Mouse (Mus musculus): ENCODE results near the gene Plxnb2. TPM values are rescaled to one million over a fixed set of nuclear protein-coding genes. Genes with fewer than 3 reads are reported as not detected.

Plxnb2 gene
- total and polyA plus RNA-seq, 3 experiments: 0.17 to 0.19 TPM; not detected in 1

DNA sequence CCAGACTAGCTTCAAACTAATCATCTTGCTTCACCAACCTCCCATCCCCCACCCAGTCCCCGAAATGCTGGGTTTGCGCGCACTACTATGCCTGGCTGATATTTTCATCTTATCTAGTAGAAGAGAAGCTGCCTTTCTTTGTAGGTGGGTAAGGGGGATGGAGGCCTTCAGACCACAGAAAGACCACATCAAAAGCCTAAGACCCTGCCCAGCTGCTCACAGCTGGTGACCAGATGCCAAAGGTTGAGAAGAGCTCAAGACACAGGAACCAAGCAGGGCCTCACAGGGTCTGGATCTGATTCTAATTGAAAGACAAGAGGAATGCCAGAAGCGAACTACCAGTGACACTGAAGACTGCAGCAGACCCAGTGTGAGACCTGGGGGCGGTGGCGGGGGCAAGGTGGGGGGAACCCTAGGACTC lies 14.7 kb upstream of the Plxnb2 start:
- H3K27ac ChIP-seq (ENCODE audit: control insufficient read depth, low read depth, low read length): peak overlapping the region; percentile 94
- H3K79me2 ChIP-seq (ENCODE audit: control insufficient read depth, insufficient read depth, low read length, poor library complexity): peaks cover 10% of the 10 kb centered on the region; the same call in 1 of the 2 replicates
- peak overlapping the region; percentile 100 for H3K9ac ChIP-seq (ENCODE audit: control insufficient read depth, low read depth, low read length, poor library complexity, severe bottlenecking)
- H3K36me3 ChIP-seq (ENCODE audit: control insufficient read depth in 1 of 2, insufficient read depth in 2 of 2, low read length in 2 of 2): peaks cover 0 to 10% of the 10 kb centered on the region in 2 experiments; a peak in 2 of 4 replicates
- TF ChIP-seq ETS1 (IDR thresholded peaks at IDR 0.05; ENCODE audit: low read depth, low read length) (no peak), RCOR1 (IDR thresholded peaks at IDR 0.05; ENCODE audit: low read depth, low read length) (no peak), SIN3A (IDR thresholded peaks at IDR 0.05; ENCODE audit: low read length) (peak; percentile 47; the same call in 1 of the 2 replicates), BHLHE40 (IDR thresholded peaks at IDR 0.05; ENCODE audit: borderline replicate concordance, low read depth, low read length) (0 out of 2 replicates have a peak, but pooled peaks have one; percentile 20), E2F4 (IDR thresholded peaks at IDR 0.05; ENCODE audit: borderline replicate concordance, low read depth, low read length) (no peak), TCF12 (IDR thresholded peaks at IDR 0.05; ENCODE audit: low read depth, low read length) (0 out of 2 replicates have a peak, but pooled peaks have one; percentile 4), MAFK (IDR thresholded peaks at IDR 0.05; ENCODE audit: borderline replicate concordance, low read depth, low read length) (no peak), RAD21 (IDR thresholded peaks at IDR 0.05; ENCODE audit: low read depth, low read length) (no peak), USF1 (IDR thresholded peaks at IDR 0.05; ENCODE audit: low read depth, low read length) (no peak), GATA1 (IDR thresholded peaks at IDR 0.05; ENCODE audit: low read depth, low read length) (peak; percentile 18; the same call in 1 of the 2 replicates), CHD2 (IDR thresholded peaks at IDR 0.05; ENCODE audit: low read length) (peak; percentile 57; the same call in 1 of the 2 replicates), USF2 (IDR thresholded peaks at IDR 0.05; ENCODE audit: borderline replicate concordance in 1 of 2, insufficient read depth in 1 of 2, low read depth in 1 of 2, low read length in 2 of 2) (no peak), MAZ (IDR thresholded peaks at IDR 0.05; ENCODE audit: low read depth, low read length) (0 out of 2 replicates have a peak, but pooled peaks have one; percentile 38)
- H3K9me3 ChIP-seq (replicated peaks; ENCODE audit: insufficient read depth, low read length): no peaks in the 10 kb centered on the region
- no peaks in the 10 kb centered on the region for H3K27me3 ChIP-seq (ENCODE audit: control insufficient read depth in 1 of 2, insufficient read depth in 2 of 2, low read length in 2 of 2)
- peak overlapping the region; percentile 73 to 99 for H3K4me3 ChIP-seq (ENCODE audit: control insufficient read depth in 1 of 2, insufficient read depth in 1 of 2, low read depth in 2 of 2, low read length in 2 of 2)
- H3K4me1 ChIP-seq (ENCODE audit: control insufficient read depth in 1 of 2, insufficient read depth in 2 of 2, low read length in 2 of 2): peaks cover 0 to 13% of the 10 kb centered on the region in 2 experiments; a peak in 2 of 4 replicates
- peak; percentile 55 for DNase-seq (ENCODE audit: low read depth, low spot score)

DNA sequence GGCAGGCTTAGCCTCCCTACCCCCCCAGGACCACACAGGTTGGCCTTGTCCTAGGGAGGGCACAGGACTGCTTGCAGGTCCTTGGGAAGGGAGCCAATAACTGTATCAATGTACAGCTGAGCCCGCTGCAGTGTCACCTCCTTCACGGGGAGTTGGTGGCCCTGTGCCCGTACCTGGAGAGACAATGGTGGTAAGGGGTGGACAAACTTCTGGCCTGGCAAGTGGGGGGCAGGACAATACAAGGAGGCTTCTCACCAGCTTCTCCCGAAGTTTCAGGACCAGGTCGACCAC lies 4.3 kb upstream of the Plxnb2 start:
- no peak for TF ChIP-seq RAD21 (IDR thresholded peaks at IDR 0.05; ENCODE audit: low read depth, low read length)
- no peak for TF ChIP-seq POLR2AphosphoS5 (IDR thresholded peaks at IDR 0.05; ENCODE audit: borderline replicate concordance, low read depth, low read length)
- no peak for TF ChIP-seq JUND (IDR thresholded peaks at IDR 0.05; ENCODE audit: low read depth, low read length)
- TF ChIP-seq GATA1 (IDR thresholded peaks at IDR 0.05; ENCODE audit: low read depth, low read length): no peak
- TF ChIP-seq CTCF (IDR thresholded peaks at IDR 0.05 in 2 of 3, conservative IDR thresholded peaks at IDR 0.05 in 1 of 3; ENCODE audit: control insufficient read depth in 1 of 3, insufficient read depth in 1 of 3, low read depth in 2 of 3, low read length in 3 of 3, poor library complexity in 1 of 3, severe bottlenecking in 1 of 3): no peak
- no peak for TF ChIP-seq CHD2 (IDR thresholded peaks at IDR 0.05; ENCODE audit: low read length)
- TF ChIP-seq CHD1 (IDR thresholded peaks at IDR 0.05; ENCODE audit: low read depth, low read length): no peak
- TF ChIP-seq MAX (IDR thresholded peaks at IDR 0.05; ENCODE audit: low read length): no peak
- no peak for TF ChIP-seq USF2 (IDR thresholded peaks at IDR 0.05; ENCODE audit: borderline replicate concordance in 1 of 2, insufficient read depth in 1 of 2, low read depth in 1 of 2, low read length in 2 of 2)
- TF ChIP-seq TCF12 (IDR thresholded peaks at IDR 0.05; ENCODE audit: low read depth, low read length): no peak
- no peak for TF ChIP-seq E2F4 (IDR thresholded peaks at IDR 0.05; ENCODE audit: borderline replicate concordance, low read depth, low read length)
- no peak for TF ChIP-seq SIN3A (IDR thresholded peaks at IDR 0.05; ENCODE audit: low read length)
- no peak for TF ChIP-seq MAZ (IDR thresholded peaks at IDR 0.05; ENCODE audit: low read depth, low read length)
- no peak for TF ChIP-seq ELF1 (IDR thresholded peaks at IDR 0.05; ENCODE audit: low read depth, low read length)
- TF ChIP-seq RCOR1 (IDR thresholded peaks at IDR 0.05; ENCODE audit: low read depth, low read length): no peak
- TF ChIP-seq ZNF384 (IDR thresholded peaks at IDR 0.05; ENCODE audit: low read depth, low read length): no peak
- TF ChIP-seq HCFC1 (IDR thresholded peaks at IDR 0.05; ENCODE audit: low read depth, low read length): no peak
- TF ChIP-seq USF1 (IDR thresholded peaks at IDR 0.05; ENCODE audit: low read depth, low read length): no peak
- no peak for TF ChIP-seq NELFE (IDR thresholded peaks at IDR 0.05; ENCODE audit: low read depth, low read length)
- Histone ChIP-seq H3K27ac (ENCODE audit: control insufficient read depth, low read depth, low read length) (no peak overlapping the region), H3K9me3 (replicated peaks; ENCODE audit: insufficient read depth, low read length) (no peaks in the 10 kb centered on the region), H3K4me1 (ENCODE audit: control insufficient read depth in 1 of 2, insufficient read depth in 2 of 2, low read length in 2 of 2) (no peaks in the 10 kb centered on the region), H3K4me3 (ENCODE audit: control insufficient read depth in 1 of 2, insufficient read depth in 1 of 2, low read depth in 2 of 2, low read length in 2 of 2) (no peak overlapping the region), H3K79me2 (ENCODE audit: control insufficient read depth, insufficient read depth, low read length, poor library complexity) (no peaks in the 10 kb centered on the region), H3K36me3 (ENCODE audit: control insufficient read depth in 1 of 2, insufficient read depth in 2 of 2, low read length in 2 of 2) (no peaks in the 10 kb centered on the region), H3K9ac (ENCODE audit: control insufficient read depth, low read depth, low read length, poor library complexity, severe bottlenecking) (no peak overlapping the region), H3K27me3 (ENCODE audit: control insufficient read depth in 1 of 2, insufficient read depth in 2 of 2, low read length in 2 of 2) (no peaks in the 10 kb centered on the region)
- no peak for DNase-seq (ENCODE audit: low read depth, low spot score)

Data from MEL (cell line).